Mouse (Mus musculus): ENCODE measurements around the gene Ipo5. TPM values are rescaled to one million over a fixed set of nuclear protein-coding genes. Genes with fewer than 3 reads are reported as not detected.

The Ipo5 gene
- total and polyA plus RNA-seq, 2 experiments from 2014 or later: 58.1 to 106 TPM

- no peak for ATAC-seq
- Histone ChIP-seq H3K4me2 (ENCODE audit: low read depth) (no peak overlapping the region), H3K9me3 (ENCODE audit: low read length) (no peaks in the 10 kb centered on the region), H3K27me3 (ENCODE audit: insufficient read depth, low read length) (no peaks in the 10 kb centered on the region), H3K27ac (ENCODE audit: low read depth, low read length) (no peak overlapping the region), H3K4me3 (ENCODE audit: low read depth, low read length) (no peak overlapping the region), H3K4me1 (ENCODE audit: insufficient read depth) (no peaks in the 10 kb centered on the region), H3K9ac (no peak overlapping the region), H3K36me3 (ENCODE audit: insufficient read depth) (no peaks in the 10 kb centered on the region)
- no peak for DNase-seq
- TF ChIP-seq CTCF (IDR thresholded peaks at IDR 0.05; ENCODE audit: low read depth): no peak
- WGBS: 90% methylated on average over 11 of the region's 11 CpGs
Observed at GRCm38 (mm10) chr14:120888681-120889080, 22.3 kb upstream of the Ipo5 start.

- H3K4me2 ChIP-seq (ENCODE audit: low read depth): no peak overlapping the region
- no peak for TF ChIP-seq CTCF (IDR thresholded peaks at IDR 0.05; ENCODE audit: low read depth)
- no peaks in the 10 kb centered on the region for H3K4me1 ChIP-seq (ENCODE audit: insufficient read depth)
- H3K9ac ChIP-seq: no peak overlapping the region
- no peaks in the 10 kb centered on the region for H3K36me3 ChIP-seq (ENCODE audit: insufficient read depth)
- H3K9me3 ChIP-seq (ENCODE audit: low read length): no peaks in the 10 kb centered on the region
- no peaks in the 10 kb centered on the region for H3K27me3 ChIP-seq (ENCODE audit: insufficient read depth, low read length)
- H3K4me3 ChIP-seq (ENCODE audit: low read depth, low read length): no peak overlapping the region
- WGBS: 75% methylated on average over 8 of the region's 8 CpGs
- no peak overlapping the region for H3K27ac ChIP-seq (ENCODE audit: low read depth, low read length)
- ATAC-seq (0 out of 2 replicates have a peak, but pooled peaks have one; percentile 12), DNase-seq (no peak)
Observed at GRCm38 (mm10) chr14:120892369-120892768, 18.7 kb upstream of the Ipo5 start.

GRCm38 (mm10) chr14:120896613-120897012 is 14.4 kb upstream of the Ipo5 start:
- TF ChIP-seq CTCF (IDR thresholded peaks at IDR 0.05; ENCODE audit: low read depth): no peak
- DNase-seq: no peak
- no peaks in the 10 kb centered on the region for H3K27me3 ChIP-seq (ENCODE audit: insufficient read depth, low read length)
- WGBS: 83% methylated on average over 11 of the region's 11 CpGs
- no peak overlapping the region for H3K4me2 ChIP-seq (ENCODE audit: low read depth)
- no peaks in the 10 kb centered on the region for H3K4me1 ChIP-seq (ENCODE audit: insufficient read depth)
- H3K9ac ChIP-seq: no peak overlapping the region
- no peaks in the 10 kb centered on the region for H3K36me3 ChIP-seq (ENCODE audit: insufficient read depth)
- no peak overlapping the region for H3K27ac ChIP-seq (ENCODE audit: low read depth, low read length)
- no peak overlapping the region for H3K4me3 ChIP-seq (ENCODE audit: low read depth, low read length)
- no peaks in the 10 kb centered on the region for H3K9me3 ChIP-seq (ENCODE audit: low read length)
- ATAC-seq: no peak

GRCm38 (mm10) chr14:120898876-120899275 is 12.1 kb upstream of the Ipo5 start:
- ATAC-seq (no peak), DNase-seq (no peak)
- Histone ChIP-seq H3K9ac (no peak overlapping the region), H3K4me3 (ENCODE audit: low read depth, low read length) (no peak overlapping the region), H3K4me2 (ENCODE audit: low read depth) (no peak overlapping the region), H3K4me1 (ENCODE audit: insufficient read depth) (no peaks in the 10 kb centered on the region), H3K27ac (ENCODE audit: low read depth, low read length) (no peak overlapping the region), H3K36me3 (ENCODE audit: insufficient read depth) (no peaks in the 10 kb centered on the region), H3K9me3 (ENCODE audit: low read length) (no peaks in the 10 kb centered on the region), H3K27me3 (ENCODE audit: insufficient read depth, low read length) (no peaks in the 10 kb centered on the region)
- no peak for TF ChIP-seq CTCF (IDR thresholded peaks at IDR 0.05; ENCODE audit: low read depth)
- WGBS: 75% methylated on average over 3 of the region's 3 CpGs

DNA sequence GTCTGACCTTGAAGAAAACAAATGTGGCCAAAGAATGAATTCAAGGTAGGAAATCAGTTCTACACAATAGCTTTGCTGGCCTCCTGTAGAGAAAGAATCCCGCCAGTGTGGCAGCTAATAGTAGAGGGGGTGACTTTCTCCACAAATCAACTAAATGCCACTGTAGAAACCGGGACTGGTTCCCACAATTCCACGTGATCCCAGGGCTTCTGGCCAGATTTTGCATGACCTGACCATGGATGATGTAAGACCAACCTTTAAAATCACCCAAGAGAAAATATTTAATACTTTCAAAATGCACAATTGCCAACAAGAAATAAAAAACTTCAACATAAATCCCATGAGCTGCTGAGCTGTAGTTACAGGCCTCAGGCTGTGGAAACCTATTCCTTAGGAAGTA is 1.6 kb upstream of the Ipo5 start:
- Histone ChIP-seq H3K27me3 (ENCODE audit: insufficient read depth, low read length) (no peaks in the 10 kb centered on the region), H3K9me3 (ENCODE audit: low read length) (no peaks in the 10 kb centered on the region), H3K27ac (ENCODE audit: low read depth, low read length) (no peak overlapping the region), H3K4me1 (ENCODE audit: insufficient read depth) (peaks cover 7% of the 10 kb centered on the region), H3K36me3 (ENCODE audit: insufficient read depth) (no peaks in the 10 kb centered on the region), H3K4me3 (ENCODE audit: low read depth, low read length) (no peak overlapping the region), H3K9ac (no peak overlapping the region), H3K4me2 (ENCODE audit: low read depth) (no peak overlapping the region)
- TF ChIP-seq CTCF (IDR thresholded peaks at IDR 0.05; ENCODE audit: low read depth): no peak
- ATAC-seq (no peak), DNase-seq (no peak)
- WGBS: 50% methylated on average over 3 of the region's 3 CpGs

- Histone ChIP-seq H3K27ac (ENCODE audit: low read depth, low read length) (peak overlapping the region; percentile 88), H3K36me3 (ENCODE audit: insufficient read depth) (no peaks in the 10 kb centered on the region), H3K4me1 (ENCODE audit: insufficient read depth) (peaks cover 7% of the 10 kb centered on the region), H3K27me3 (ENCODE audit: insufficient read depth, low read length) (no peaks in the 10 kb centered on the region), H3K4me2 (ENCODE audit: low read depth) (peak overlapping the region; percentile 92), H3K4me3 (ENCODE audit: low read depth, low read length) (peak overlapping the region; percentile 75), H3K9me3 (ENCODE audit: low read length) (no peaks in the 10 kb centered on the region), H3K9ac (peak overlapping the region; percentile 86)
- no peak for TF ChIP-seq CTCF (IDR thresholded peaks at IDR 0.05; ENCODE audit: low read depth)
- WGBS: under 1% methylated on average over 18 of the region's 18 CpGs
- DNase-seq: peak; percentile 49
- ATAC-seq: no peak; the same call in 1 of the 2 replicates
Observed at GRCm38 (mm10) chr14:120910320-120910719, 704 bp upstream of the Ipo5 start.

DNA sequence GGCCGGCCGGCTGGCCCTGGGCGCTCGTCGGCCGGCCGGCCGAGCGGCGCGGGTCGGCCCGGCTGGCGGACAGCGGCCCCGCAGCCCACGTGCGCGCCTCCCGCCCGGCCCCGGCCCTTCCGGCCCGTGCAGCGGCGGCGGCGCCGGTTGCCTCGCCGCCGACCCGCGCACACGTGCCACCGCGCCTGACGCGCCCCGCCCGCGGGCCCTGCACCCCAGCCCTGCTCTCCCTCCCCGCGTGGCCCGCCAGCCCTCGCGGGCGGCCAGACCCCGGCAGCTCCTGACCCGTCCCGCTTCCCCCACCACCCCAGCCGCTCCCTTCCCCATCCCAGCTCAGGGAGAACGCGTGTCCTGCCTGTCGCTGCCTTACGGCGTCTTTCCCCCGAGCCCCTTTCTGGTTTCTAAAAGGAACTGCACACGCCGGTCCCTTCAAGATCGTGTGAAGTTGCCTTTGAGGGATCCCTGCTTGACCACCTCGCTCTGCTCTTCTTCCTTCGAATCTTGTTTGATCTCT is 421 bp downstream of the Ipo5 start:
- Histone ChIP-seq H3K4me3 (ENCODE audit: low read depth, low read length) (peak overlapping the region; percentile 75), H3K36me3 (ENCODE audit: insufficient read depth) (no peaks in the 10 kb centered on the region), H3K9me3 (ENCODE audit: low read length) (no peaks in the 10 kb centered on the region), H3K27ac (ENCODE audit: low read depth, low read length) (peak overlapping the region; percentile 88), H3K4me1 (ENCODE audit: insufficient read depth) (peaks cover 7% of the 10 kb centered on the region), H3K27me3 (ENCODE audit: insufficient read depth, low read length) (no peaks in the 10 kb centered on the region), H3K4me2 (ENCODE audit: low read depth) (peak overlapping the region; percentile 60), H3K9ac (peak overlapping the region; percentile 86)
- WGBS: under 1% methylated on average over 59 of the region's 63 CpGs
- TF ChIP-seq CTCF (IDR thresholded peaks at IDR 0.05; ENCODE audit: low read depth): peak; percentile 12; the same call in 1 of the 2 replicates
- DNase-seq: peak; percentile 64
- ATAC-seq: peak; percentile 40
